In genomic region chr16:90736672-90737270, GRCm38 (mm10) we compare ENCODE assay signal across 11 mouse cellular contexts. TPM values are rescaled to one million over a fixed set of nuclear protein-coding genes. Genes with fewer than 3 reads are reported as not detected.
DNase-seq lines count a peak whose midpoint lies in the region; ATAC-seq lines count a peak whose summit lies in the region.
"Had no signal": no experiment of that assay in that cellular context is flagged by ENCODE, and none has a peak within 500 bp of the region (broad histone marks: within the 10 kb centered on the region; RNA-seq: fewer than 3 reads in every experiment).

No protein-coding gene starts in this region.

- H3K9ac ChIP-seq in heart, embryonic 11.5 days (ENCODE audit: low read depth, low read length), result 0 out of 2 replicates have a peak overlapping the region, but pooled peaks have one; percentile 10
- H3K9ac ChIP-seq: limb, embryonic 13.5 days had no signal

- 0 out of 2 replicates have a peak, but pooled peaks have one; percentile 39 for ATAC-seq in heart, embryonic 11.5 days (replicated peaks; ENCODE audit: insufficient number of reproducible peaks, low FRiP score, low TSS enrichment)
- ATAC-seq in erythroblast, adult 5-6 weeks (replicated peaks; ENCODE audit: low FRiP score, poor library complexity, severe bottlenecking), result no peak

- H3K36me3 ChIP-seq in heart, embryonic 11.5 days (ENCODE audit: control insufficient read depth, insufficient read depth, low read length), result no peaks in the 10 kb centered on the region
- H3K36me3 ChIP-seq: G1E; limb, embryonic 13.5 days had no signal

- no peak for DNase-seq in heart, postnatal 25 days (ENCODE audit: low spot score)
- peak; percentile 68 for DNase-seq in ovary, adult 18-20 months (ENCODE audit: low spot score)
- no peak for DNase-seq in ovary, postnatal 10 days (ENCODE audit: low spot score)
- peak; percentile 40 for DNase-seq in kidney, postnatal 14 days
- DNase-seq in embryo, embryonic 9.5 days (ENCODE audit: extremely low spot score), result no peak
- no peak for DNase-seq in frontal cortex, postnatal 25 days (ENCODE audit: low spot score in 2 of 2)

- intact Hi-C loops in heart, postnatal 25 days (cut with DNase I), result loop anchor here (5.0 kb wide), 1 partner anchor 196 kb away; no protein-coding TSS in a partner anchor

- no peaks in the 10 kb centered on the region for H3K27me3 ChIP-seq in heart, embryonic 11.5 days (ENCODE audit: control insufficient read depth, insufficient read depth, low read length)
- H3K27me3 ChIP-seq: limb, embryonic 13.5 days had no signal

- no peak overlapping the region for H3K4me2 ChIP-seq in heart, embryonic 11.5 days
- H3K4me2 ChIP-seq: limb, embryonic 13.5 days had no signal

- no peaks in the 10 kb centered on the region for H3K9me3 ChIP-seq in heart, embryonic 11.5 days (replicated peaks; ENCODE audit: control insufficient read depth, low read length)
- H3K9me3 ChIP-seq: G1E had no signal

- peak overlapping the region; percentile 10; the same call in 1 of the 2 replicates for H3K27ac ChIP-seq in heart, embryonic 11.5 days (ENCODE audit: low read depth, low read length)
- H3K27ac ChIP-seq: limb, embryonic 13.5 days; macrophage had no signal

- H3K4me1 ChIP-seq in heart, embryonic 11.5 days (ENCODE audit: control insufficient read depth, insufficient read depth, low read length), result peaks cover 17% of the 10 kb centered on the region

- 41% methylated on average over 10 of the region's 10 CpGs for WGBS in heart, embryonic 11.5 days (ENCODE audit: insufficient replicate concordance)

- no peak overlapping the region for H3K4me3 ChIP-seq in heart, embryonic 11.5 days (ENCODE audit: low read depth, low read length)
- H3K4me3 ChIP-seq: limb, embryonic 13.5 days had no signal

RNA-seq across cellular contexts. Expression of gene Mrap, which starts 1.2 kb away (rescaled TPM):
- 31.3 and 36.3 TPM in 2 replicates for polyA plus RNA-seq in heart, embryonic 11.5 days (2014; fragmentation: Nextera tagmentation; extraction: Ambion mirVana)
- 10 to 100 TPM; 15.3 to 16.3 TPM for total RNA-seq in heart, postnatal 25 days (2021)
- total RNA-seq in erythroblast, adult 5-6 weeks (2015; ENCODE audit: low replicate concordance), result 3.3 TPM in 1 of 2 replicates, not detected in the other
- total RNA-seq in erythroblast, adult 5-6 weeks (2017; ENCODE audit: low replicate concordance), result 2.0 and 5.0 TPM in 2 replicates
- polyA plus RNA-seq: G1E; limb, embryonic 13.5 days had no signal

RNA-seq across cellular contexts. Expression of gene Mis18a, which starts 9.6 kb away (rescaled TPM):
- polyA plus RNA-seq in heart, embryonic 11.5 days (2014; fragmentation: Nextera tagmentation; extraction: Ambion mirVana), result 45.6 and 46.2 TPM in 2 replicates
- total RNA-seq in heart, postnatal 25 days (2021), result 1 to 10 TPM; 3.0 to 3.9 TPM
- total RNA-seq in erythroblast, adult 5-6 weeks (2015; ENCODE audit: low replicate concordance), result 22.4 and 23.2 TPM in 2 replicates
- 16.2 and 24.7 TPM in 2 replicates for total RNA-seq in erythroblast, adult 5-6 weeks (2017; ENCODE audit: low replicate concordance)

Comparison
In these comparisons a context has a peak if more than half of its experiments do, and no peak if none do; other contexts are left out.
1. DNase-seq: peak in ovary, adult 18-20 months (single experiment) and kidney, postnatal 14 days (single experiment); none in heart, postnatal 25 days (single experiment), ovary, postnatal 10 days (single experiment), embryo, embryonic 9.5 days (single experiment) and frontal cortex, postnatal 25 days (0 of 2).